Mouse (Mus musculus) testis, adult 2 months (tissue): Measurements from ENCODE around the gene Capn10. TPM values are rescaled to one million over a fixed set of nuclear protein-coding genes. Genes with fewer than 3 reads are reported as not detected.

Experiments used
- H3K27ac ChIP-seq: fragments of 200-500 bp; 2 replicates; pipeline ENCODE4 v1.5.1; 2012; ENCODE audit warnings: low read depth, low read length; ENCODE audit not compliant: control insufficient read depth, insufficient read depth
- H3K27me3 ChIP-seq: fragments of 200-500 bp; 2 replicates; pipeline ENCODE4 v1.6.1; 2012; ENCODE audit warnings: mild to moderate bottlenecking, low read length, moderate library complexity; ENCODE audit not compliant: control insufficient read depth, insufficient read depth
- H3K36me3 ChIP-seq: fragments of 200-500 bp; 2 replicates; pipeline ENCODE4 v1.6.1; 2012; ENCODE audit warnings: mild to moderate bottlenecking, low read length; ENCODE audit not compliant: control insufficient read depth, insufficient read depth
- H3K4me1 ChIP-seq: fragments of 200-500 bp; 2 replicates; pipeline ENCODE4 v1.6.1; 2012; ENCODE audit warnings: low read length; ENCODE audit not compliant: control insufficient read depth, insufficient read depth
- H3K4me3 ChIP-seq: fragments of 200-500 bp; 2 replicates; pipeline ENCODE4 v1.5.1; 2012; ENCODE audit warnings: low read depth, mild to moderate bottlenecking, low read length, moderate library complexity, mixed read lengths; ENCODE audit not compliant: control insufficient read depth
- CTCF ChIP-seq: fragments of 200-500 bp; IDR thresholded peaks from 2 replicates; pipeline ENCODE4 v1.5.1; 2012; ENCODE audit warnings: low read depth, mild to moderate bottlenecking, inconsistent platforms, low read length, moderate library complexity; ENCODE audit not compliant: control insufficient read depth, insufficient read depth, insufficient replicate concordance
- POLR2A ChIP-seq: fragments of 200-500 bp; IDR thresholded peaks from 2 replicates; pipeline ENCODE4 v1.6.1; 2012; ENCODE audit warnings: low read depth, mild to moderate bottlenecking, inconsistent platforms, low read length, moderate library complexity; ENCODE audit not compliant: control insufficient read depth
- polyA plus RNA-seq: library from polyadenylated mRNA; depleted of rRNA; stranded (reverse); fragments of >200 nt; gene quantifications from 2 replicates; pipeline ENCODE4 v1.2.3, GENCODE M21; 2012; rRNA removed

The Capn10 gene
- 31.9 and 32.5 TPM in 2 replicates for polyA plus RNA-seq

GRCm38 (mm10) chr1:92934182-92934827 lies at the start of gene Capn10:
Gene Capn10, plus strand, starts transcription at chr1:92934376.
- peaks cover 9% of the 10 kb centered on the region for H3K4me1 ChIP-seq
- peak within 1 kb of the TSS; percentile 87 for H3K4me3 ChIP-seq
- peaks cover under 1% of the 10 kb centered on the region for H3K36me3 ChIP-seq
- TF ChIP-seq POLR2A (peak; percentile 86), CTCF (peak; percentile 25; the same call in 1 of the 2 replicates)
- H3K27me3 ChIP-seq: no peaks in the 10 kb centered on the region
- peak within 1 kb of the TSS; percentile 94 for H3K27ac ChIP-seq

- no peak overlapping the region for H3K4me3 ChIP-seq
- no peaks in the 10 kb centered on the region for H3K36me3 ChIP-seq
- H3K27ac ChIP-seq: no peak overlapping the region
- TF ChIP-seq CTCF (no peak), POLR2A (no peak)
- H3K27me3 ChIP-seq: no peaks in the 10 kb centered on the region
- no peaks in the 10 kb centered on the region for H3K4me1 ChIP-seq
These were observed 45.1 kb upstream of the Capn10 start for GRCm38 (mm10) chr1:92888901-92889655.

GRCm38 (mm10) chr1:92892791-92893190 lies 41.4 kb upstream of the Capn10 start:
- no peak overlapping the region for H3K4me3 ChIP-seq
- no peaks in the 10 kb centered on the region for H3K36me3 ChIP-seq
- TF ChIP-seq CTCF (no peak), POLR2A (no peak)

GRCm38 (mm10) chr1:92893896-92894295 lies 40.3 kb upstream of the Capn10 start:
- Histone ChIP-seq H3K36me3 (no peaks in the 10 kb centered on the region), H3K4me1 (no peaks in the 10 kb centered on the region), H3K27me3 (no peaks in the 10 kb centered on the region), H3K27ac (no peak overlapping the region), H3K4me3 (no peak overlapping the region)
- no peak for TF ChIP-seq POLR2A
- TF ChIP-seq CTCF: no peak

More at GRCm38 (mm10) chr1:92892791-92893190, 41.4 kb upstream of the Capn10 start:
- no peaks in the 10 kb centered on the region for H3K27me3 ChIP-seq
- no peaks in the 10 kb centered on the region for H3K4me1 ChIP-seq
- H3K27ac ChIP-seq: no peak overlapping the region

- Histone ChIP-seq H3K4me3 (no peak overlapping the region), H3K27me3 (no peaks in the 10 kb centered on the region), H3K36me3 (peaks cover 1% of the 10 kb centered on the region; the same call in 1 of the 2 replicates), H3K27ac (no peak overlapping the region), H3K4me1 (no peaks in the 10 kb centered on the region; the same call in 1 of the 2 replicates)
- peak; percentile 85; the same call in 1 of the 2 replicates for TF ChIP-seq CTCF
- no peak for TF ChIP-seq POLR2A
These were observed 39.1 kb upstream of the Capn10 start for GRCm38 (mm10) chr1:92895089-92895488.

GRCm38 (mm10) chr1:92902786-92903185 lies 31.4 kb upstream of the Capn10 start, which contains the start of gene Ankmy1:
Gene Ankmy1, minus strand, starts transcription at chr1:92902906.
- peak within 1 kb of the TSS; percentile 96 for H3K4me3 ChIP-seq
- H3K27ac ChIP-seq: peak within 1 kb of the TSS; percentile 70
- peaks cover 11% of the 10 kb centered on the region for H3K4me1 ChIP-seq
- H3K27me3 ChIP-seq: no peaks in the 10 kb centered on the region
- no peak for TF ChIP-seq CTCF
- peak; percentile 40; the same call in 1 of the 2 replicates for TF ChIP-seq POLR2A
- H3K36me3 ChIP-seq: peaks cover 1% of the 10 kb centered on the region; the same call in 1 of the 2 replicates

GRCm38 (mm10) chr1:92903627-92904026 lies 30.5 kb upstream of the Capn10 start:
- no peaks in the 10 kb centered on the region for H3K27me3 ChIP-seq
- H3K27ac ChIP-seq: no peak overlapping the region
- H3K36me3 ChIP-seq: peaks cover 1% of the 10 kb centered on the region; the same call in 1 of the 2 replicates
- peaks cover 14% of the 10 kb centered on the region for H3K4me1 ChIP-seq
- H3K4me3 ChIP-seq: peak overlapping the region; percentile 10; the same call in 1 of the 2 replicates
- TF ChIP-seq POLR2A: no peak
- TF ChIP-seq CTCF: no peak

GRCm38 (mm10) chr1:92905703-92906310 lies 28.4 kb upstream of the Capn10 start:
- peaks cover 17% of the 10 kb centered on the region for H3K4me1 ChIP-seq
- no peaks in the 10 kb centered on the region for H3K36me3 ChIP-seq
- H3K27ac ChIP-seq: no peak overlapping the region
- no peak for TF ChIP-seq POLR2A
- TF ChIP-seq CTCF: no peak
- no peak overlapping the region for H3K4me3 ChIP-seq
- no peaks in the 10 kb centered on the region for H3K27me3 ChIP-seq
